Mouse (Mus musculus) erythroblast, embryonic 14.5 days (primary cell): Measurements from ENCODE around the gene Fbxw11.

Source experiments
- GATA1 ChIP-seq: IDR thresholded peaks from 2 replicates; pipeline ENCODE4 v1.6.1; 2012; ENCODE audit warnings: low read length, inconsistent platforms, mixed read lengths
- TAL1 ChIP-seq: IDR thresholded peaks from 3 replicates; pipeline ENCODE4 v1.6.1; 2012; ENCODE audit warnings: low read length, inconsistent platforms, mixed read lengths

- no peak for TF ChIP-seq TAL1
- no peak for TF ChIP-seq GATA1
Observed at GRCm38 (mm10) chr11:32746475-32746874, 104.0 kb downstream of the Fbxw11 start.
